Mouse (Mus musculus) heart, embryonic 10.5 days (tissue): ENCODE data around the gene Padi2. TPM values are rescaled to one million over a fixed set of nuclear protein-coding genes. Genes with fewer than 3 reads are reported as not detected.

Experiments used
- DNase-seq: peaks from one replicate; pipeline ENCODE4 v3.0.0-alpha.2; 2017; ENCODE audit warnings: low spot score
- H3K27ac ChIP-seq: fragments of 300-500 bp; sonication (generic); 2 replicates; pipeline ENCODE4 v1.5.1; 2016; ENCODE audit warnings: mild to moderate bottlenecking
- H3K27me3 ChIP-seq: fragments of 300-500 bp; sonication (generic); 2 replicates; pipeline ENCODE4 v1.6.1; 2016; ENCODE audit warnings: mild to moderate bottlenecking; ENCODE audit not compliant: poor library complexity, insufficient read depth, severe bottlenecking
- H3K36me3 ChIP-seq: fragments of 300-500 bp; sonication (generic); 2 replicates; pipeline ENCODE4 v1.6.1; 2016; ENCODE audit warnings: mild to moderate bottlenecking, moderate library complexity
- H3K4me1 ChIP-seq: fragments of 300-500 bp; sonication (generic); 2 replicates; pipeline ENCODE4 v1.6.1; 2016; ENCODE audit warnings: mild to moderate bottlenecking
- H3K4me3 ChIP-seq: fragments of 300-500 bp; sonication (generic); 2 replicates; pipeline ENCODE4 v1.5.1; 2016; ENCODE audit warnings: mild to moderate bottlenecking, moderate library complexity
- H3K9me3 ChIP-seq: fragments of 300-500 bp; sonication (generic); 2 replicates; pipeline ENCODE4 v1.6.1; 2016; ENCODE audit warnings: mild to moderate bottlenecking, moderate library complexity
- WGBS: fragments of 180-500 bp; shearing (Covaris S2); methylation state at CpG from one replicate; pipeline ENCODE4 v1.1.7; 2016; 5-methylcytosine and 5-hydroxymethylcytosine counted together
- polyA plus RNA-seq: library from polyadenylated mRNA; unstranded; fragments of >200 nt; fragmentation: Nextera tagmentation; extraction: Ambion mirVana; gene quantifications from 2 replicates; pipeline ENCODE4 v1.2.1, GENCODE M21; 2016

The Padi2 gene
- polyA plus RNA-seq, 1 experiment from 2014 or later, result 2.9 TPM

- H3K27ac ChIP-seq, result no peak overlapping the region
- H3K9me3 ChIP-seq, result peaks cover 5% of the 10 kb centered on the region; the same call in 1 of the 2 replicates
- H3K4me3 ChIP-seq, result no peak overlapping the region
- no peaks in the 10 kb centered on the region for H3K36me3 ChIP-seq
- H3K27me3 ChIP-seq, result peaks cover 6% of the 10 kb centered on the region; the same call in 1 of the 2 replicates
- no peak for DNase-seq
- 82% methylated on average over 5 of the region's 5 CpGs for WGBS
- H3K4me1 ChIP-seq, result 0 out of 2 replicates have a peak, but pooled peaks cover 7% of the 10 kb centered on the region
These were observed 38.9 kb downstream of the Padi2 start for GRCm38 (mm10) chr4:140944961-140945442.

GRCm38 (mm10) chr4:140945571-140945970 is 39.4 kb downstream of the Padi2 start:
- H3K27me3 ChIP-seq, result peaks cover 6% of the 10 kb centered on the region; the same call in 1 of the 2 replicates
- H3K4me1 ChIP-seq, result 0 out of 2 replicates have a peak, but pooled peaks cover 7% of the 10 kb centered on the region
- H3K9me3 ChIP-seq, result peaks cover 5% of the 10 kb centered on the region; the same call in 1 of the 2 replicates
- no peak overlapping the region for H3K4me3 ChIP-seq
- H3K27ac ChIP-seq, result no peak overlapping the region
- WGBS, result 83% methylated on average over 4 of the region's 4 CpGs
- no peak for DNase-seq
- H3K36me3 ChIP-seq, result no peaks in the 10 kb centered on the region

GRCm38 (mm10) chr4:140946048-140946447 is 39.9 kb downstream of the Padi2 start:
- no peak for DNase-seq
- Histone ChIP-seq H3K4me1 (0 out of 2 replicates have a peak, but pooled peaks cover 7% of the 10 kb centered on the region), H3K36me3 (no peaks in the 10 kb centered on the region), H3K27ac (no peak overlapping the region), H3K4me3 (no peak overlapping the region), H3K27me3 (peaks cover 6% of the 10 kb centered on the region; the same call in 1 of the 2 replicates), H3K9me3 (peaks cover 5% of the 10 kb centered on the region; the same call in 1 of the 2 replicates)
- WGBS, result 52% methylated on average over 4 of the region's 4 CpGs

- Histone ChIP-seq H3K27me3 (peaks cover 6% of the 10 kb centered on the region; the same call in 1 of the 2 replicates), H3K4me1 (0 out of 2 replicates have a peak, but pooled peaks cover 7% of the 10 kb centered on the region), H3K36me3 (no peaks in the 10 kb centered on the region), H3K4me3 (no peak overlapping the region), H3K27ac (no peak overlapping the region), H3K9me3 (peaks cover 5% of the 10 kb centered on the region; the same call in 1 of the 2 replicates)
- no peak for DNase-seq
- 80% methylated on average over 14 of the region's 14 CpGs for WGBS
These were observed 40.5 kb downstream of the Padi2 start for GRCm38 (mm10) chr4:140946580-140947205.

GRCm38 (mm10) chr4:140947487-140948440 is 41.6 kb downstream of the Padi2 start:
- H3K4me3 ChIP-seq, result no peak overlapping the region
- 0 out of 2 replicates have a peak, but pooled peaks cover 7% of the 10 kb centered on the region for H3K4me1 ChIP-seq
- WGBS, result 80% methylated on average over 12 of the region's 12 CpGs
- H3K36me3 ChIP-seq, result no peaks in the 10 kb centered on the region
- peaks cover 6% of the 10 kb centered on the region; the same call in 1 of the 2 replicates for H3K27me3 ChIP-seq
- no peak overlapping the region for H3K27ac ChIP-seq
- H3K9me3 ChIP-seq, result peaks cover 5% of the 10 kb centered on the region; the same call in 1 of the 2 replicates
- DNase-seq, result no peak

GRCm38 (mm10) chr4:140948481-140948880 is 42.3 kb downstream of the Padi2 start:
- Histone ChIP-seq H3K9me3 (peaks cover 5% of the 10 kb centered on the region; the same call in 1 of the 2 replicates), H3K4me3 (no peak overlapping the region), H3K27ac (no peak overlapping the region), H3K36me3 (no peaks in the 10 kb centered on the region), H3K27me3 (peaks cover 6% of the 10 kb centered on the region; the same call in 1 of the 2 replicates), H3K4me1 (0 out of 2 replicates have a peak, but pooled peaks cover 7% of the 10 kb centered on the region)
- 86% methylated on average over 6 of the region's 6 CpGs for WGBS
- no peak for DNase-seq

- no peak overlapping the region for H3K4me3 ChIP-seq
- H3K27me3 ChIP-seq, result peaks cover 6% of the 10 kb centered on the region; the same call in 1 of the 2 replicates
- no peak overlapping the region; the same call in 1 of the 2 replicates for H3K27ac ChIP-seq
- no peaks in the 10 kb centered on the region for H3K36me3 ChIP-seq
- DNase-seq, result no peak
- WGBS, result 81% methylated on average over 8 of the region's 8 CpGs
- 0 out of 2 replicates have a peak, but pooled peaks cover 7% of the 10 kb centered on the region for H3K4me1 ChIP-seq
- peaks cover 5% of the 10 kb centered on the region; the same call in 1 of the 2 replicates for H3K9me3 ChIP-seq
These were observed 42.9 kb downstream of the Padi2 start for GRCm38 (mm10) chr4:140949052-140949451.

- Histone ChIP-seq H3K4me3 (no peak overlapping the region), H3K27me3 (peaks cover 6% of the 10 kb centered on the region; the same call in 1 of the 2 replicates), H3K4me1 (0 out of 2 replicates have a peak, but pooled peaks cover 7% of the 10 kb centered on the region), H3K36me3 (no peaks in the 10 kb centered on the region), H3K9me3 (no peaks in the 10 kb centered on the region), H3K27ac (no peak overlapping the region; the same call in 1 of the 2 replicates)
- 76% methylated on average over 16 of the region's 16 CpGs for WGBS
- no peak for DNase-seq
These were observed 43.5 kb downstream of the Padi2 start for GRCm38 (mm10) chr4:140949616-140950015.

- H3K27me3 ChIP-seq, result peaks cover 11% of the 10 kb centered on the region; the same call in 1 of the 2 replicates
- DNase-seq, result no peak
- 71% methylated on average over 3 of the region's 3 CpGs for WGBS
- H3K9me3 ChIP-seq, result no peaks in the 10 kb centered on the region
- H3K36me3 ChIP-seq, result no peaks in the 10 kb centered on the region
- no peak overlapping the region for H3K27ac ChIP-seq
- H3K4me1 ChIP-seq, result 0 out of 2 replicates have a peak, but pooled peaks cover 7% of the 10 kb centered on the region
- no peak overlapping the region for H3K4me3 ChIP-seq
These were observed 44.4 kb downstream of the Padi2 start for GRCm38 (mm10) chr4:140950574-140950973.

- peaks cover 19% of the 10 kb centered on the region for H3K27me3 ChIP-seq
- no peak for DNase-seq
- H3K36me3 ChIP-seq, result no peaks in the 10 kb centered on the region
- 83% methylated on average over 18 of the region's 18 CpGs for WGBS
- H3K4me3 ChIP-seq, result no peak overlapping the region
- peaks cover 8% of the 10 kb centered on the region; the same call in 1 of the 2 replicates for H3K4me1 ChIP-seq
- H3K27ac ChIP-seq, result no peak overlapping the region
- no peaks in the 10 kb centered on the region for H3K9me3 ChIP-seq
These were observed 45.9 kb downstream of the Padi2 start for GRCm38 (mm10) chr4:140951861-140952641.

- H3K4me3 ChIP-seq, result peak overlapping the region; percentile 58
- H3K9me3 ChIP-seq, result no peaks in the 10 kb centered on the region
- WGBS, result 9% methylated on average over 17 of the region's 17 CpGs
- peak overlapping the region; percentile 73 for H3K27ac ChIP-seq
- no peak for DNase-seq
- peaks cover 14% of the 10 kb centered on the region for H3K27me3 ChIP-seq
- no peaks in the 10 kb centered on the region for H3K36me3 ChIP-seq
- H3K4me1 ChIP-seq, result peaks cover 45% of the 10 kb centered on the region
These were observed 51.1 kb downstream of the Padi2 start for GRCm38 (mm10) chr4:140957131-140957702.
